In genomic region chr17:87454121-87454520, GRCm38 (mm10) we compare ENCODE assay signal across 24 mouse cellular contexts. TPM values are rescaled to one million over a fixed set of nuclear protein-coding genes. Genes with fewer than 3 reads are reported as not detected.
"Had no signal": no experiment of that assay in that cellular context is flagged by ENCODE, and none has a peak within 500 bp of the region (broad histone marks: within the 10 kb centered on the region; RNA-seq: fewer than 3 reads in every experiment).

No protein-coding gene starts in this region.

- DNase-seq: lung, adult 18-20 months; lung, embryonic 14.5 days; lung, postnatal 10 days; lung, postnatal 4 days; midbrain, embryonic 14.5 days; retina, postnatal 1 day; right cerebral cortex, adult 18-20 months; right cerebral cortex, postnatal 25 days; thymus, adult 2 months; thymus, postnatal 25 days; thymus, postnatal 4 days had no signal

- ATAC-seq: midbrain, embryonic 16.5 days had no signal

- H3K27me3 ChIP-seq: neural tube, embryonic 13.5 days; neural tube, embryonic 15.5 days; stomach, embryonic 15.5 days had no signal

- H3K4me2 ChIP-seq: lung, embryonic 14.5 days; midbrain, embryonic 12.5 days; neural tube, embryonic 13.5 days; neural tube, embryonic 15.5 days; stomach, embryonic 15.5 days had no signal

- H3K9me3 ChIP-seq: midbrain, embryonic 10.5 days; midbrain, embryonic 12.5 days; neural tube, embryonic 13.5 days; neural tube, embryonic 15.5 days; stomach, embryonic 15.5 days had no signal

- H3K9ac ChIP-seq: lung, embryonic 14.5 days; midbrain, embryonic 12.5 days; neural tube, embryonic 13.5 days; neural tube, embryonic 15.5 days; stomach, embryonic 15.5 days had no signal

- H3K27ac ChIP-seq: midbrain, embryonic 10.5 days; midbrain, embryonic 12.5 days; neural tube, embryonic 13.5 days; neural tube, embryonic 15.5 days; stomach, embryonic 15.5 days; stomach, postnatal 0 days had no signal

- H3K4me3 ChIP-seq: midbrain, embryonic 10.5 days; midbrain, embryonic 12.5 days; myocyte; neural tube, embryonic 13.5 days; neural tube, embryonic 15.5 days; stomach, embryonic 15.5 days had no signal

- H3K36me3 ChIP-seq: midbrain, embryonic 10.5 days; midbrain, embryonic 12.5 days; neural tube, embryonic 13.5 days; neural tube, embryonic 15.5 days; stomach, embryonic 15.5 days had no signal

RNA-seq across cellular contexts. Expression of gene Stpg4, which starts 26.6 kb away (rescaled TPM):
- total RNA-seq: megakaryocyte, adult 5-6 weeks; megakaryocyte-erythroid progenitor cell, adult 5-6 weeks had no signal
- polyA plus RNA-seq: lung, embryonic 14.5 days; lung, embryonic 16.5 days; midbrain, embryonic 10.5 days; midbrain, embryonic 12.5 days; midbrain, embryonic 14.5 days; midbrain, embryonic 16.5 days; myocyte; neural tube, embryonic 11.5 days; stomach, embryonic 15.5 days; stomach, postnatal 0 days; urinary bladder, adult 2 months had no signal
